Mouse (Mus musculus) CD8-positive naive resting alpha-beta T cell, adult 2 months (primary cell): ENCODE results near the gene Prkab2.
A peak's percentile ranks its signal among the peaks of the same experiment; 100 is the strongest.

Experiments
- DNase-seq, 2 experiments: peaks; one replicate each; pipeline ENCODE4 v3.0.0; 2022; ENCODE audit warnings: low read depth in 2 of 2, low spot score in 2 of 2

Gene Prkab2

DNA sequence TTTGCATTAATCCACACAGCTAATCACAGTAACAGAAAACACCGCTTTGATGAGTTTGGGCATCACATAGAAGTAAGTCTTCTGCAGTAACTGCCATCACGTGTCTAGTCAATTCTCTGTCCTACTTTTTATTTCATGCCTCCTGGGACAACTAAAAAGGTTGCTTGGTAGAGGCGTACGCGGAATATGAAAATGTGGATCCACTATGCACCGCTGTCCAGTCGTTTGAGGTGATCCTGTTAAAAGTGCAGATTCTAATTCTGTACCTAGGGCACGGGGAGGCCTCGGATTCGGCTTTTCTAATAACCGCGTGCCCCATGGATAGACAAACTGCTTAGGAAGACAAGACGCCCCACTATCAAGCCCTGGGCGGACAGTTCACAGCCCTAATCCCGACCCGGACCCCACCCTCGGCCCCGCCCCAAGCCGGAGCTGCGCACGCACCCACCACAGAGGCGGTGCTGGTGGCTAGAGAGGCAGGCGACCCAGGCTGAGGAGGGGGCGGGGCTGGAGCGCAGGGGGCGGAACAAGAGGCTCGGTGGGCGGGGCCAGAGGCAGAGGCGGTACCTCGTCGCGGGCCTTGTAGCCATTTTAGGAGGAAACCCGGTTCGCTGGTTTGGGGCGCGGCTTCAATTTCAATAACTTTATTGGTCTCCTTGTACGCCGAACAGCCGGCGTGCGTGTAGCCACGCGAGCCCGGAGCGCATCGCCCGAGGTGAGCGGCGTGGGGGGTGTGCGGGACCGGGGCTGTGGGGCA, at the start of gene Prkab2:
Gene Prkab2 (plus strand): TSS at position 539 of the 757 bp plus-strand sequence.
- DNase-seq: peak; percentile 97 to 99

DNA sequence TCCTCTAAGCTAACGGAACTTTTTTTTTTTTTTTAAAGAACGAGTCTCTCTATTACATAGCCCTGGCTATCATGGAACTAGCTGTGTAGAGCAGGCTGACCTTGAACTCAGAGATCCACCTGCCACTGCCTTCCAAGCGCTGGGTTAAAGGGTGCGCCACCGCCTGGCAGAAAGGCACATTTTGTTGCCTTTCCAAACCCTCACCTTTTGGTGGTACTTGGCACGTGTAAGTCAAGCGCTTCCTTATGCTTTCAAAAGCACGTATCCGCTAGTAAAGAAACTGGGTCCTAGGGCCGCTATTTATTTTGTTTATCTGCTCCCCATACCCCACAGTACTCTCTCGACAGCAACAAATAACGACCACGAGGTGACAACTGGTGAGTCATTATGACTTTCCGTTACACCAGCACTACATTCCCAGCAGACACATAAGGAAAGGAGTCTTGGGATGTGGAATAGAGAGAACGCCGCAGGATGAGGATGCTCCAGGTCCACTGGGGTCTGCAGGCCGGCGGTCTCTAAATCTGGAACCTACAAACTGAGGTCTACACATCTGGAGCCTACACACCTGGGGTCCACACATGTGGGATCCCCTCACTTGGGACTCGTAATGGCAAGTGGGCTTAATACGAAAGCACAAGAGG, 48.7 kb upstream of the Prkab2 start:
- DNase-seq: peak; percentile 60 to 72

DNA sequence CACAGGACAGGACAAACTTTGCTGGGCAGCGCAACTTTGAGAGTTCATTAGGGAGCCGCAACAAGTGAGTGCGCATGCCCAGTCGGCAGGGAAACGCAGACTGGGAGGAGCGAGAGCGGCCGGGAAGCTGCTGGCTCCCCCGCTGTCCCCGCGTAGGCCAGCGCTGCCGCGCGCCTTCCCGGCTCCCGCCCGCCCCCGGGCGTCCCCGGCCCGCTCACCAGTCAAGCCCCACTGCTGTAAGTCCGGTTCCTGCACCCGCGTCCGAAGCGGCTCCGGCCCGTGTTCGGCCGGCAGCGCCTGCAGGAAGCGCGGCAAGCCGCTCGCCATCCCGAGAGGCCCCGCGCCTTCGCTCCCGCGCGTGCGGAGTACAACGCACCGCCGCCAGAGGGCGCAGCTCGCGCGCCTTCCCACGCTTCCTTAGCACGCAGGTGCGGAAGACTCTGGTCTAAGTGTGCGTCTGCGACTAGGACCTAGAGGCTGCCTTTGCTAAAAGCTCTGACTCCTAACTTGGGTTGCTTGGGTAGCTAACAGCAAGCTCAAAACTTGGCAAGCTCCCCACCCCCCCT, 48.1 kb upstream of the Prkab2 start, which contains the start of gene Chd1l:
Gene Chd1l (minus strand): TSS at position 359 of the 566 bp plus-strand sequence.
- DNase-seq: peak; percentile 90 to 94

DNA sequence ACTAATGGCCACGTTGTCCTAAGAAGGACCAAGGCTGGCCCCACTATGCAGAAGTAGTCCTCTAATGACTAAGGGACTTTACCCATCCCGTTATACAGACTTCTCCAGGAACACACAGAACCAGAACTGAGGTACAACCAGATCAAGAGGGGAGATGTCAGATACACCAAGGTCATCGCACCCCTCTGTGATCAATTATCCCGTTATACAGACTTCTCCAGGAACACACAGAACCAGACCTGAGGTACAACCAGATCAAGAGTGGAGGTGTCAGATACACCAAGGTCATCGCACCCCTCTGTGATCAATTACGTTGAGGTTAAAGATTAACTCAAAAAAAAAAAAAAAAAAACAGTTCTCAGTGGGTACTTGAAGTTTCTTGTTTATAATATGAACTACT, 47.0 kb upstream of the Prkab2 start:
- no peak for DNase-seq

DNA sequence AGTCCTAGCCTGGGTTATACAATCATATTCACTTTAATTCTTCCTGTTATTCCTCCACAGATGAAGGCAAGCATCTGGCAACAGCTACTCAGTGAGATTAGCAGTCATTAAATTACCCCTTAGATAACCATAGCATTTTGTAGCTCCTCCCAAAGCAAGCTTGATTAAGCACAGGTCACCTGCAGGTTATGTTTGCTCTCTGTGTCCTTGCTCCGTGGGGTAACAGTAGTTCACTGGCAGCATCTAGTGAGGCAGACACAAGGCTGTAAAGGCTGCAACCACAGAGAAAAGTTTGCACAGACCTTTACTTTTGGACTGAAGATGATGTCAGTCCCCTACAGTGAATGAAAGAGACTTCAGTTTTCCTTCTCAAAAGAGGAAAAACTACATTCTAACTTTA, 42.8 kb upstream of the Prkab2 start:
- DNase-seq: no peak

DNA sequence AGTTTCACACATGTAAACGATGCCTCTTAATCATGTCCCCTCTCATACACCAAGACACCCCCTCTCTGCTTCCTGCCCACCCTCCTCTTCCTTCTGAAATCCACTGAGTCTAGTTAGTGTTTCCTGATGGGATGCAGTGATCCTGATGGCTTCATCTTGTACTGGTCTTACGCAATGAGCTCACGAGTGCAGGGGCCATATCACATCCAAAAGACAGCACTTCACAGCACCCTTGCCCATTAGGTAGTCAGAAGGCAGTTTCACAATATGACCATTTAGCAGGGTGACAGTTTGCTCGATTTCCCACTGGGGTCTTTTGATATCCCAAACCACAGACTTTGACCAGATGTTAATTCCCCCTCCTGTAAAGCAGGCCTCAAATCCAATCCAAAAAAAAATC, 42.1 kb upstream of the Prkab2 start:
- no peak for DNase-seq

DNA sequence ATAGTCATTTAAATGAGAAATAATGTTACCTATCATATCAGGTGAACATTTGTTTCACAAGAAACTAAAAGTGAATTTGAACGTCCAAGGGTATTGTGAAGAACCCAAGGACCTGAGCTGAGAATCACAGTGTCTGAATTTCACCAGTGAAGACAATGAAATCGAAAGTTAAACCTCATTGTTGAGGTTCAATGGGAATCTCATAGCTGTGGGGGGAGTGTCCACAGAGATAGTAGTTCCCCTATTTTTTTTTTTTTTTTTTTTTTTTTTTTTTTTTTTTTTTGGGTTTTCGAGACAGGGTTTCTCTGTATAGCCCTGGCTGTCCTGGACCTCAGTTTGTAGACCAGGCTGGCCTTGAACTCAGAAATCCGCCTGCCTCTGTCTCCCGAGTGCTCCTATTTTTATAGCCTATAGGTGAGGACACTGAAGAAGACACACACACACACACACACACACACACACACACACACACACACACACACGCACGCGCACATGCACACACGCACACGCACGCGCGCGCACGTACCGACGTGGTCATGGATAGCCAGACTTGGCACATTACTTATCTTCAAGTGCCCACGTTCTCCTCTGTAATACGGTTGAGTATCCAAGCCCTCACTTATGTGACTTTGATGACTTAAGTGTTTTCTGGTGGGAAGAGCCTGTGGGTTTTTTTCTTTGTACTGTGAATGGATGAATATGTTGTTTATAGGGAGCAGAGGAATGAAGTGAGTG, 40.7 kb upstream of the Prkab2 start:
- no peak for DNase-seq

DNA sequence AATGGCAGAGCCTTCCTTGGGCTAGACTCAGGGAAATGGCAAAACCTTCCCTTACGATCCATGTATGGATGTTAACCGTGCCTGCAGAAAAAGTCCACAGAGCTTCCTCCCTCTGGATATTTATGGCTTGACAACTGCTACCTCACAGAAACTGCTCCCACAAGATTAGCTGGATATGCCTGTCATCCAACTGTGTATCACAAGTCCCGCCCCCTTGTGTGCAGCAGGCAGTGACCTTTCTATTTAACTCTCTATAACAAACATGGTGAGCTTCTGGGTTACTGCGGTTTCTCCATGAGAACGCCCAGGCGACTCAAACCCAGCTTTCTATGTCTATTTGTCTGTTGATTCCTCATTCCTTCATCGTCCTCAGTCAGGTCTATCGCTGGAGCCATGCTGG, 40.1 kb upstream of the Prkab2 start:
- no peak for DNase-seq

DNA sequence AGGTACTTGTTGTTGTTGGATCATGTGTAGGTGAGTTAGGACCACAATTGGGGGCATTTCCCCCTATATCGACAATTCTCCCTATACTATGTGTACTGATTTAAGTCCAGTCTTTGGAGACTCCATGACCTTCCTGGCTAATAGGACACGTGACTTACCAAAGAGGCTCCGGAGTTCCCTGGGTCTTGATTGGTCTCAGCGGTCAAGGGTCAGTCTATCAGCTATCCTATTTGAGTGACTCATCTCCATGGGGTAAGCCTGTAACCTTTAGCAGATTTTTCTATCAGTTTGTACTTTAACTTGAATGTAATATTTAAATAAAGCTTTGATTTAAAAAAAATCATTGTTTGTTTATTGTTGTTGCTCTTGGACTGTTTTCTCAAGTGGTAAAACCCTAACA, 37.3 kb upstream of the Prkab2 start:
- DNase-seq: no peak

DNA sequence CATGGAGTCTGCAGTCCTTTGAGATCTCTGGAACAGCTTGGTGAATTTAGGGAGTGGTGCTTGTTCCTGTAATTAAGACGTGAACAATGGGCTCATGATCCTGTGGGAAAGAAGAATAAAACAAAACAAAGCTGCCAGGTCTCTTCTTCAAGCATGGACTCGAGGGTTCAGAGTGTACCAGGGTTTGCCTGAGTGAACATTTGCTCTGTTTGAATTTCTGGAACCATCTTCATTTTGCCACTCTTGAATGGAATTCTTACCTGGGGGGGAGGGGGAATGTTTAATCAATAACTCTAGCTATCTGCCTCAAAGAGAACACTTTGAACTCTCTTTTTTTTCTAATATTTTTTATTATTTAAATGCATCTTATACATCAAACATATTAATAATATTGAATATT, 33.4 kb upstream of the Prkab2 start:
- DNase-seq: no peak

DNA sequence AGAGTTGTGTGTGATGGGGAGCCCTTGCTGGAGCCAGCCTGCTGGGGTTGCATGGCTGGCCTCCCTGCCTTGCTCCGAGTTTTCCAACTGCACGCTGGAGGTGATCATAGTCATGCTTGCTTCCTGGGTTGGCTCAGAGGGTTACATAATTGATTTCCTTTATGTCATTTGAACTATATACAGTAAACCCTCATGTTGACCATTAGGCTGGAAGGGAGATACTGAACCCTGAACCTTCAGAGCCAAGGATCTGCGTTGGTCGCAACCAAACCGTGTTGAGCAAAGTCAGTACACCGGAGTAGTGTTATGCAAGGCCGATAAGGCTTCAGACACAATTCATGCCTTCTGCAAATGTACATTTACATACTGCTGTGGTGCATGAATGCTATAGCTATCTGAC, 30.1 kb upstream of the Prkab2 start:
- no peak for DNase-seq

DNA sequence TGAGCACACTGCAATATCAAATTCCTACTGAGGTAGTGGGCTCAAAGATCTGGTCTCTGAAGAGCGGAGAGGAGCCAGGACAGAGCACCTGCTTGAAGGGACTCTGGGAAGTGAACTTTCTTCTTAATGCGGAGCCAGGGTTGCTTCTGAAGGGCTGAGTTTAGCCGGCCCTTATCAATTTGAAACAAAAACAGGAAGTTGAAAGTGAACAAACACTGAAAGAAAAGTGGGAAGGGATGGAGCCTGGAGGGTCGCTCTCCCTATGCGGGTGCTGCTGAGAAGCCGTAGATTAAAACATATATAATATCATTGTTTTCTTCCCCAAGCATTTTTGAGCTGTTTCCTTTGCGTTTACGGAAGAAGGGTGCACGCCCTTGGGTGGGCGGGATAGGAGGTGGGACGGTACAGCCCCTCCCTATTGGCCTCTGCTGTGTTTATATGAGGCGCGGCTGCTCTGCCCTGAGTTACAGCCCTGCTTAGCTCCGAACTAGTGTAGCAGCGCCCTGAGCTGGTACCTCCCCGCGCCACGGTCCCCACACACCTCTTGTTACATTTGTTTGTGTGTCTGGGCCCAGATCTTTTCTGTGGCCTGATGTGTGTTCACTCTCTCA, 29.5 kb upstream of the Prkab2 start, which contains the start of gene Fmo5:
Gene Fmo5 (plus strand): TSS at position 414 of the 611 bp plus-strand sequence.
- DNase-seq: peak; percentile 61 to 67

DNA sequence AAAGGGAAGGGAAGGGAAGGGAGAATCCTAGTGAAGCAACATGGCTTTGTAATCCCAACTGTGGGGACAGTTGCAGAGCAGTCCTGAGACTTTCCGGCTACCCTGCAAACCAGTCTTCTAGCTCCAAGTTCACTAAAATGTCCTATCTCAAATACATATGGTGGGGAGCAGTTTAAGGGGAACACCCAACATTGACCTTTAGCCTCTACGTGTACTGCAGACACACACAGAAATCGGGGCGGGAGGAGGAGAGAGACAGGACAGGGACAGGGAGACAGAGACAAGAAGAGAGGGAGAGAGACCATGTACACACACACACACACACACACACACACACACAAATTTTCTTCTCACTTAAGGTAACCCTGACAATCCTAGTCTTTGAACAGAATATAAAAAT, 28.1 kb upstream of the Prkab2 start:
- DNase-seq: no peak

DNA sequence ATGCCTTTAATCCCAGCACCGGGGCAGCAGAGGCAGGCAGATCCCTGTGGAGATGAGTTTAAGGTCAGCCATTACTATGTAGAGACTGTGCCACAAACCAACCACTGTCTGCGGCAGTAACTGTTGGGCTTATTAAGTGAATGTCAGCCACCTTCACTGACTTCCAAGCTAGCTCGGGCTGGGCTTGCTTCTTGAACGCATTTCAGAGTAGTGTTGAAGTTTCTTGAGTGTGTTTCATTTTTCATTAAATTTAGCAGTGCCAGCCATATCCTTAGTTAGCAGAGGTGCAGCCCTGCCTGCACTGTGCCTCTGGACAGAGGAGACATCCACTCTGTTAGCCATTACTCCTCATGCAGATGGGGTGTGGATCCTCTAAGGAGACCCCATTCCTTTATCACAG, 27.2 kb upstream of the Prkab2 start:
- DNase-seq: no peak

DNA sequence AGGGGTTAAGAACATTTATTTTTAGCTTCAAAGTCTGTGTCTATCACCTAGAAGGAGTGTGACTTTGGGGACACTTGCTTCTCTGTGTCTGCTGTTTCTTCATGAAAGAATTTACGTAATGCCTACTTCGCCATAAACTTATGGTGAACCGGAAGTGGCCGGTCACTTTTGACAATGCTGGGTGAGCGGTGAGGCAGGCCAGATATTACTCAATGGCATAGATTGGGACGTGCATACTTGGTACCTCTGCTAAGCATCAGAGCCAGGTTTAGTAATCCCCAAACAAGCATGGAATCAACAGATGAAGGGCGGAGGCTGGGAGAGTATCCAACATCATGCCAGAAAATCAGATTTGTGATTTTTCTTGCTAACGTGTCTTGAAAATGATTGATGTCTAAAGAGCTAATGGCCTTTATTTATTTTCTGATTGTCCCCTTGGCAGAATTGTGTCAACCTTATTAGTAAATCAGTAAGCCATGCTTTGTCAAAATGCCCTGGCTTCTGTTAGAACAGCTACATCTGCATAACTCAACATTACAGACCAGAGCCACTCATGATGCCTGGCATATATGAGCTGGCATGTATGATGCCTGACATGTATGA, 26.6 kb upstream of the Prkab2 start:
- DNase-seq: no peak

DNA sequence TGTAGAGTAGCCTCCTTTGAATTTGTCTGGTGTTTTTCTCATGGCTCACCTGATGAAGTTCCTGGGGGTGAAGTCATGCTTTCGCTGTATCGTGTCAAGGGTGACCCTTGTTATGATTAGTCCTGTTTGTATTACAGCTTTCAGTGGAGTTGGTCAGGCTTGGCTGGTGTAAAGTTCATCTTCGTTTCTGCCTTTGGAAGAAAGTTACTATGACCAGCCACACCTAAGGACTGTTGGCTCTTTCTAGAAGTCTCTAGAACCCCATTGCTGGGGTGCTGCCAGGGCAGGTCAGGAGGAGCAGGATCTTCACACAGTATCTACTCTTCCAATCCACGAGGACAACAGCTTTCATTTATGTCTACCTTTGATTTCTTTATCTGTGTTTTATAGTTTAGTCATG, 24.5 kb upstream of the Prkab2 start:
- no peak for DNase-seq

DNA sequence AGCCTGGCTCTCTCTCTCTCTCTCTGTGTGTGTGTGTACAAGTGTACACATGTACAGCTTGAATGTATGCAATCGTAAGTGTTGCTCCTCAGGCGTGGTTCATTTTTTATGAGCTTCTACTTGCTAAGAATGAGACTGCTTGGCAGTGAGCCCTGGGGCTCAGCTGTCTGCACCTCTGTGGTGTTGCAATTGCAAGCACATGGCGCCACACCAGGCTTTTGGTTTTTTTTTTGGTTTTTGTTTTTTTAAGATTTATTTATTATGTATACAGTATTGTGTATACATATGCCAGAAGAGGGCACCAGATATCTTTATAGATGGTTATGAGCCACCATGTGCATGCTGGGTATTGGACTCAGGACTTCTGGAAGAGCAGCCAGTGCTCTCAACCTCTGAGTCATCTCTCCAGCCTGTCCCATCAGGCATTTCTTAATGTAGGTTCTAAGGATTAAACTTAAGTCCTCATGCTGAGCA, 23.7 kb upstream of the Prkab2 start:
- no peak for DNase-seq

DNA sequence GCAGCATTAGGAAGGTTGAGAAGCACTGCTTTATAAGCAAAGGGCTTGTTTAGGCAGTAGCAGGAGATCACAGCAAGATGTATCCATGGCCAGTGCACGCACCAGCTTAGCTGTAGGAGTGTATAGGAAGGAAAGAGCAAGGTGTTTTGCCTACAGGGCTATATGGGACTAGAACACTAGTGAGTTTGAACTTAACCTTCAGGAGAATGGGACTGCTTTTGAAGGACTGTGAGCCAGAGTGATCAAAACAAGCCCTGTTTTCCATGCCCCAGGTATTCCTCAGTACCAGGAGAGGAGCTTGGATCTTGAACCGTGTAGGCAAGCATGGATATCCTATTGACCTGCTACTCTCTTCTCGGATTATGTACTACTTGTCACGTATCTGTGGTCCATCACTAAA, 16.6 kb upstream of the Prkab2 start:
- DNase-seq: no peak

DNA sequence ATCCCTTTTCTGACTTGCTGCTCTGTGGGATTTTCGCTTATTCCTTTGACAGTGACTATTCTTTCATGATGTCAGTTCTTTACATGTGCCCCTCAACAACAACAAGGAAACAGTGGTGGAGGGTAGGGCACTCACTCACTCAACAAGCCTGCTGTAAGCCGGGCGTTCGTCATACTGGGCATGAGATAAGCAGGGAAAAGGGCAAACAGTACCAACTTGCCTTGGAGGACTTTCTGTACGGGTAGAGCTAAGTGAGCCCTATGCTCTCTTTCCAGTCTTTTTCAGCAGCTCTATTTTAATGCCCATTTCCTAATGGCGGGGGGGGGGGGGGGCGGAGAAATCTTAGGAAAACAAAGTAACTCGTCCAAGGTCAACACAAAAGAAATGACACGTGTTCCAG, 16.0 kb upstream of the Prkab2 start:
- DNase-seq: no peak

DNA sequence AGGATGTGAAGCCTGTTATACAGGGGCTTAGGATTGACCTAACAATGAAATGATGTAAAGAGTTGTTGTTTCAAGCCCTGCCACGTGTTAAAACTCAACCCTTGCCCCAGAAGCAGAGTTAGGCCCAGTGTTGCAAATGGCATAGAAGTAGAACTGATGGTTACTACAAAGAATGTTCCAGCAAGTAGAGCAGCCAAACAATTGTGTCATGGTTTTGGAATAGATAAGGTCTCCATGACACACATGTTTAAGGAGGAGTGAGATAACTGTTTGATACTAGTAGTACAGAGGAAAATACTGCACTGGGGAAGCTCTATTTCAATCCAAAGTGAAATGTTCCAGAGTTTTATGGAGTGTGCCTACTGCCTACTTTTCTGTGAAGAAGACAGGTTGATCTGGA, 9.5 kb upstream of the Prkab2 start:
- DNase-seq: no peak

DNA sequence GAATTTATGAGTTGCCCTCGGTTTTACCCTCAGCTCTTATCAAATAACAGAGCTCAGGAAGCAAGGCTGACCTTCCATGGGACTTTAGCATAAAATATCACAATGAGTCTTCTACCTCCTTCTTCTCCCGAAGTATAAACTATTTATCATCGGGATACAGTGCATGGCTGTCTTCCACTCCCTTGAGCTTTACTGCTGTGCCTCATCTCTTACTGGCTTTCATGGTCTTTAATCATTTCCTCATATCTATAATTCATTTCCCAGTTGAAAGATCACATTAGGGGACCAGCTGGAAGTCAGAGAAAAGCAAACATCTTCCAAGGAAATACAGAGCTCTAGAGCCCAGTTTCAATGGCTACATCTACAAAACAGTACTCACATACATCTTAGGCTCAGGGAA, 9.0 kb upstream of the Prkab2 start:
- no peak for DNase-seq
